Mouse (Mus musculus) embryo, embryonic 11.5 days (tissue): ENCODE data around the gene Uba1.

Experiments
- DNase-seq: peaks from one replicate; pipeline ENCODE4 v3.0.0-alpha.2; 2012; ENCODE audit warnings: low read depth, low spot score

Uba1 gene

GRCm38 (mm10) chrX:20658026-20658652, at the start of gene Uba1:
Uba1 (plus strand) TSS chrX:20658326.
- peak; percentile 59 for DNase-seq

- DNase-seq, result no peak
Observed at GRCm38 (mm10) chrX:20608500-20608899, 49.6 kb upstream of the Uba1 start.

GRCm38 (mm10) chrX:20616861-20617175, 41.3 kb upstream of the Uba1 start:
- peak; percentile 3 for DNase-seq

GRCm38 (mm10) chrX:20617176-20617902, 40.8 kb upstream of the Uba1 start, which contains the start of the genes Rbm10 and Ndufb11:
Rbm10 (plus strand) TSS chrX:20617503.
Ndufb11 (minus strand) TSS chrX:20617619.
- DNase-seq, result peak; percentile 60

DNA sequence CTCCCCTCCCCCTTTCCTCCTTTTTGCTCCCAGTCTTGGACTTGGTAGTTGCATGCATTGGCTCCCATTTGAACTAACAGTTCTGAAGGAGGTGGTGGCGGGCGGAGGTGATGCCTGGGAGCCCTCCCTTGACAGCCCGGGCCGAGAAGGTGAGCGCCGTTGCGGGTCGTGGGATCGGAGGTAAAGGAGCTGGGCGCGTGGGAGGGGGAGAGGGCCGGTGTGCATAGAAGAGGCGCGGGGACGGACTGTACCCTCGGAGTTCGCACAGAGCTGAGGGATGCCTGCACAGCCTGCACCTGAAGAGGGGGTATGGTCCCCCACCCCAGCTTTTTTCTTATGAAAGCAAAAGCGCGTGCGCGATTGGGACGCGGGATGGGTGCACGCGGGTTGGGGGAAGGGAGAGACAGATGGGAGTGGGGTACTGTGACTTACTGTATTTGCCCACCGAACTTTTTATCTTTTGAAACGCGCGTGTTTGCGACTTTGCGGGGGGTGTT, 40.2 kb upstream of the Uba1 start:
- no peak for DNase-seq

GRCm38 (mm10) chrX:20638141-20638540, 20.0 kb upstream of the Uba1 start:
- no peak for DNase-seq

- DNase-seq, result no peak
Observed at GRCm38 (mm10) chrX:20644780-20645179, 13.3 kb upstream of the Uba1 start.

DNA sequence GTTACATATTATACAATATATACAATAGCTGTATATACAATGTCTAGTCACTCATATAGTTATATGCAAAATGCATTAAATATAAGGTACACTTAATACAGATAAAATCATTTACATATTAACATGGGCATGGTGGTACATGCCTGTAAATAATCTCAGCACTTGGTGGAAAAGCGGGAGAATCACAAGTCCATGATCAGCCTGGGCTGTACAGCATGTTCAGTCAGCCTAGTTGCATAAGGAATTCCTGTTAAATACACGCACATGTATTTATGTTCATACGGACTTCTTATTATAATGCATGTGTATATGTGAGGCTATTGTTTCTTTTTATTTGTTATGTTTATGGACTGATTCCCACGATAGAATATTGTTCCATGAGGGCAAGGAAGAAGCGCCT, 533 bp upstream of the Uba1 start:
- no peak for DNase-seq

DNA sequence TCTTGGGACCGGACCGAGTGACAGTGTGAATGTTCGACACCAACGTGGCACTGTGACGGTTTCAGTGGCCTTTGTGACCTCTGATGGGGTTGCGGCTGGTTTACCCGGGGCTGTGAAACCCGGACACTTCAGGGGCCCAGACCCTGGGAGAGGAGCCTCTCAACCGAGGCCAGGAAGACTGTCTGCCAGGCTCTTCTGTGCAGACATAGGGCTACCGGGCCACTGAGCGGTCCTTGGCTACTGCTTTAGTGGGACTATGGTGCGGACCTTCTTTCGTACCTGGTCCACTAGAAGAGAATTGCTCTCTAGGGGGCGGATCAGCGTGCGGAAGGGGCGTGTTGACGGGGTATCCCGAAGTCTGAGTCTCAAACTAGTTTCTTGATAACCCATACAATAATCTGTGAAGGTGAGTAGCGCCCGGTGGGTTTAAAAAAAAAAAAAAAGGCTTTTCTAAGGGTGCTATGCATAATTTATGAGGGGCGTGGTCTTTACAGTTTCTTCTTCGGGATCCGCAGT, 823 bp downstream of the Uba1 start:
- no peak for DNase-seq

- no peak for DNase-seq
Observed at GRCm38 (mm10) chrX:20662317-20662715, 4.2 kb downstream of the Uba1 start.

- peak; percentile 76 for DNase-seq
Observed at GRCm38 (mm10) chrX:20662716-20663443, 4.8 kb downstream of the Uba1 start.

DNA sequence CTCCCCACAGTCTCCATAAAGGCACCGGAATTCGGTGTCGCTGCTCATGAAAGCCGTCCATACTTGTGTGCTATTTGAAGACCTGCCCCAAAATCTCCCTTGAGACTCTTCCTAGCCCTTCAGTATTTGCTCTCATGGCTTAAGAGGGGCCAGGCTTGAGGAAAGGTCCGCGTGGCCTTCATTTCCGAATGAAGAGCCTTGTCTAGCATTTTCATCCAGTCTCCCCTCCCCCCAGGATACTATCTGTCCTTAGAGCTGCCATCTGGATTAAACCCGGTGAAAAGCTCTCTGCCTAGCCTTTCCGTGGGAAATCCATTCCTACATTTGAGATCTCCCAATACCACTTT, 5.3 kb downstream of the Uba1 start:
- no peak for DNase-seq

- DNase-seq, result peak; percentile 79
Observed at GRCm38 (mm10) chrX:20687519-20688067, 29.5 kb downstream of the Uba1 start, which contains the start of gene Cdk16. Cdk16 (plus strand) TSS chrX:20687954.

- peak; percentile 75 for DNase-seq
Observed at GRCm38 (mm10) chrX:20688068-20688547, 30.0 kb downstream of the Uba1 start.

DNA sequence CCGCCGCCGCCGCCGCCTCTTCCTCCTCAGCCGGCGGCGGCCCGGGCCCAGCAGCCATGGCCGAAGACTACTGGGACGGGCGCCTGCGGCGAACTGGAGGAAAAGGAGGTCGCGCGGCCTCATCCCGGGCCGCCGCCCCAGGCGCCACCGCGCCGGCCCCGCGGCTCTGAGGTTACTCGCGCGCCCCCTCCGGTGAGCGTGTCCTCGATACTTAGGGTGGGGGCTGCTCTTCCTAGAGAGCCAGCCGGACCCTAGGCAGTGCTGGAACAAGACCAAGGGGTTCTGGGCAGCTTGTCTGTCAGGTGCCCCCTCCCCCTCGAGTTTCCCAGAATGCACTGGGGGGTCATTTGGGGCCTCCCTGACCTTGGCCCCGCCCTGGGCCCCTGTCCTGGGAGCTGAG, 30.5 kb downstream of the Uba1 start:
- DNase-seq, result peak; percentile 35

DNA sequence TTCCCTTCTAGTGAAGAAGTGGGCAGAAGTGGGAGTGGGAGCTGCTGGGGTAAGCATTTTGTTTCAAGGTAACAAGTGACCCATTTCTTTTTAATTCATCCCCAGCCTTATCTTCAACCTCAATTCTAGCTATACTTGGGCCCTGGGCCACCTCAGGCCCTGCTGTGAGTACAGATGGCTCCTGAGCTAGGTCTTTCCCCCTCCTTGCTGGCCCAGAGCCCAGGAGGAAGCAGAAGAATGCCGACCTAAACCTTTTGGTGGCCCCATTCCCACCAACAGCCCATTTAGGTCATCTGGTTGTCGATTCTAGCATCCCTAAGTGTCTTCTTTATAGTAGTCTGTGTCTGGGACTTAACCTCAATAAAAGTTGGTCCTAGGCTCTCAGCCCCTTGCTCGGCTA, 33.4 kb downstream of the Uba1 start:
- no peak for DNase-seq

DNA sequence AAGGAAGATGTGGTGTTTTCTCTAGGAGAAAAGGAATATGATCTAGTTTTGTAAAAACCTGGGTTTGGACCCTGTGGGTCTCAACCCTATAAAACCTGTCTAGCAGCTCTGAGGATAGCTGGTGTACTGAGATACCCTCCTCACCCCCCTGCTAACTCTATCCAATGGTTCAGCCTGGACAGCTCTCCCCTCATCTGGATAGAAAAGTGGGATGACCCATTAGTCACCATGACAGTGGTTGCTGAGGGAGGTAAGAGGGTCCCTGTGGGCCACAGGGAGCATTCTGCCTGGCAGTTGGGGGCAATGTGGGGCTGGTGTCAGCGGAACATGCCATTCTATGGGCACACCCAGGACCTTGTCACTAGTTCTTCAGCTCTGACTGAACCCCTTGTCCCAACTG, 34.5 kb downstream of the Uba1 start:
- no peak for DNase-seq

DNA sequence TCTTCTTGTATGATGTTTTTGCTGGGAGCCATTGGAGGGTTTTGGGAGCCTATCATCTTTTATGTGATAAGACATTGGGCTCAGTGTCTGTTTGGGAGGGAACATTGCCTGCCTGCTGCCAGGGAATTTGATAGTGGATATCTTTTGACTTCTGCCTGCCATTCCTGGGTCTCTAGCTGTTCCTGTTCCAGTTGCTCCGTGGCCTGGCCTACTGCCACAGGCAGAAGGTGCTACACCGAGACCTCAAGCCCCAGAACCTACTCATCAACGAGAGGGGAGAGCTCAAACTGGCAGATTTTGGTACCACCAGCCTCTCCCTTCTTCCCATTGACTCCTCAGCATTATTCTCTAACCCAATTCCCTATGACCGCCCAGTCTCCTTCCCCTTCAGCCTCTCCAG, 37.7 kb downstream of the Uba1 start:
- no peak for DNase-seq

DNA sequence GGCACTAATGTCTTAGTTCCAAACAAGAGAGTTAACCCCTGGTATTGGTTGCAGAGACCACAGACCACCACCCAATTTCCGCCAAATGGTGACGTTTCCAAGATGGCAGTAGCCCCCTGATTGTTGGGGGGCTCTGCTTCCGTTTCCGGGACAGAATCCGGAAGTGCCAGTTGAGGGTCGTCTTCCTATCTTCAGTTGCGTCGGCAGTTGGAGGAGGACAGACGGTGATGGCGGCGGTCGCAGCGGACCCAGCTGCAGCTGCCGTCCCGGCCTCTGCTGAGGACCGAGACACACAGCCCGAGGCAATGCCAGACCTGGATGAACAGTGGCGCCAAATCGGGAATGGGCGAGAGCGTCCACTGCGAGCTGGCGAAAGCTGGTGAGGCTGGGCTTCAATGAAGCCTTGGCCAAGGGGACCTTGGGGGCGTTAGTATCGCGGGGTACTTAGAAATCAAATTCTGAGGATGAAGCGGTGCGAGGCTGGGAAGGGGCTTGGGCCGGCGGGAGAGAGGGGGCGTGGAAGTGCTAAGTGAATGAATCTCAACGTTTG, 45.7 kb downstream of the Uba1 start, which contains the start of gene Usp11:
Usp11 (plus strand) TSS at position 166 of the 550 bp plus-strand sequence.
- DNase-seq, result peak; percentile 37

DNA sequence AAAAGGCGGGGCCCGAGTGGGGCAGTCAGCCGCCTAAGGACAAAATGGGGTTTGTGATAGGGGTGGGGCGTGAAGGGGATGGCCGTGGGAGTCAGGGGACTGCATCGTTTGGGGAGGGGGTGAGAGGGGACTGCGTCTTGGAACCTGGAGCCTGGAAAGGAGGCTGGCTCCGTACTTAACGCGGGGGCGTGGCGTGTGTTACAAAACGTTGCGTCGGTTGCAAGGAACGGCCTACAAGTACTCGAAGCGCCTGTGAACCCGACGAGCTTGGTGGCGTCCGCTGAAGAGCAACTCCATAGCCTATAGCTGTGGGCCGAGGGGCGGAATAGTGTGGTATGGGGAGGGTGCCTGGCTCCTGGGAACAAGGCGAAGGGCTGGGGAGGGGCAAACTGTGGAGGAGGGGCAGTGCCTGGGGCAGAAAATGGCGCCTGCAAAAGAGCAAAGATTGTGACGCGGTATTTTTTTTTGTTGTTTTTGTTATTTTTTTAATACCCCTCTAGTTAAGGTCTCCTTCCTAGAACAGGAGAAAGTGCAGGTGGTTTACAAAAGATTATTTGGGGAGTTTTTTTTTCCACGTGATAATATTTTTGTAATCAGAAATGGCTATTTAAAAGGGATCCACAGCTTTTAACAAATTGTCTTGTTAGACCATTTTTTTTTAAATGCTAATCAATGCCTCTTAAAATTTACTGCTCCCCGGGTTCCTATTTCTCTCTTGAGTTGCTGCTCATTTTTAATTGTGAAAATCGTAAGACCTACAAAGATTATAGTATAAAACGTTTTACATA, 46.4 kb downstream of the Uba1 start:
- peak; percentile 66 for DNase-seq

DNA sequence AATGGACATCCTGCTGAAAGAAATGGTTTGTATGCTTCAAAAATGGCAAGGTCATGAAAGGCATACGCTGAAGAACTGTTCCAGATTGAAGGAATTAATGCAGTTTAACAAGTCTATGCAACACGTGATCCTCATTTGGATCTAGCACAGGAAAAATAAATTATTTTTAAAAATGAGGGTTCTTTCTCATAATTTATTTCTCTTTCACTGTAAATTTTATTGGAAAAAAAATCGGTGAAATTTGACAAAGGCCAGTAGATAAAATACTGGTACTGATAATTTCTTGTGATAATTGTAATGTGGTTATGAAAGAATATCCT, 46.9 kb downstream of the Uba1 start:
- no peak for DNase-seq
